Mouse (Mus musculus) erythroblast, embryonic 14.5 days (primary cell): ENCODE results near the gene BC107364.
"Not testable (repeated sequence)": the region's sequence is repeated elsewhere in the genome, so short reads cannot be mapped to it uniquely, and the experiment has no call there.

Source experiments
- GATA1 ChIP-seq: IDR thresholded peaks from 2 replicates; pipeline ENCODE4 v1.6.1; 2012; ENCODE audit warnings: low read length, inconsistent platforms, mixed read lengths
- TAL1 ChIP-seq: IDR thresholded peaks from 3 replicates; pipeline ENCODE4 v1.6.1; 2012; ENCODE audit warnings: low read length, inconsistent platforms, mixed read lengths

GRCm38 (mm10) chr3:96449762-96450585 lies 2.1 kb downstream of the BC107364 start:
- not testable (repeated sequence) for TF ChIP-seq TAL1, GATA1
